Mouse (Mus musculus) Muller cell, postnatal 12 days (primary cell): ENCODE data around the gene Fryl.
A peak's percentile ranks its signal among the peaks of the same experiment; 100 is the strongest.
"Not testable (repeated sequence)": the region's sequence is repeated elsewhere in the genome, so short reads cannot be mapped to it uniquely, and the experiment has no call there.

Experiments used
- DNase-seq: peaks from one replicate; pipeline ENCODE4 v3.0.0-alpha.2; 2015; ENCODE audit errors: inconsistent ontology term

Gene Fryl

DNA sequence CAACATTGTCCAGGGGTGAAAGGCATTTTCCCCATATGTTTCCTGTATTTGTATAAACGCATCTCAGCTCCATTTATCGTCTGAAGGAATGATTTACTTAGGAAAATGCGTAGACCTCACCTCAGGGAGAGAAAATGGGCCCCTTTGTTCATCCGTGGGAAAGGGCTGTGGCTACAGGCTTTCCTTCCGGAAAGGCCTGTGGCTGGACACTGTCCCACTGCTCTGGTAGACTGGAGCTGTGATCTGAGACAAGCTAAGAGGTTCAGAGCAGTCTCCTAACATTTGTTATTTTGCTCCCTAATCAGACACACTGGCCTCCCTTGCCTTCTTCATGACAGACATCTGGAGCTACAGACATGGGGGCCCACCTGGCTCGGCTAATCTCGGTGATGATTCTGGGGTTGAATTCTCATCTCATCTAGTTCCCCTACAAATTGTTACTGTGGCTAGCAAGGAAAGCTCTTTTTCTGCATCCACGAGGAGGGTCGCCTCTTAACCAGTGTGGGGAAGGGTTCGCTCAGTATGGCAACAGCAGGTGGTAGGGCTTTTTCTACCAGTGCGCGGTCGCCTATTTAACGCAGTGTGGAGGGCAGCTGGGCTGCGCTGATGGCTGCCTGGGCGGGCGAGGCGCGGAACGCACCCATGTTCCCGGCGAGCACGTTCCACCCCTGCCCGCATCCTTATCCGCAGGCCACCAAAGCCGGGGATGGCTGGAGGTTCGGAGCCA lies 243.4 kb downstream of the Fryl start:
- not testable (repeated sequence) for DNase-seq

- not testable (repeated sequence) for DNase-seq
Measured at GRCm38 (mm10) chr5:73011806-73012205, 244.6 kb downstream of the Fryl start.

GRCm38 (mm10) chr5:73008230-73008629 lies 248.2 kb downstream of the Fryl start:
- not testable (repeated sequence) for DNase-seq

DNA sequence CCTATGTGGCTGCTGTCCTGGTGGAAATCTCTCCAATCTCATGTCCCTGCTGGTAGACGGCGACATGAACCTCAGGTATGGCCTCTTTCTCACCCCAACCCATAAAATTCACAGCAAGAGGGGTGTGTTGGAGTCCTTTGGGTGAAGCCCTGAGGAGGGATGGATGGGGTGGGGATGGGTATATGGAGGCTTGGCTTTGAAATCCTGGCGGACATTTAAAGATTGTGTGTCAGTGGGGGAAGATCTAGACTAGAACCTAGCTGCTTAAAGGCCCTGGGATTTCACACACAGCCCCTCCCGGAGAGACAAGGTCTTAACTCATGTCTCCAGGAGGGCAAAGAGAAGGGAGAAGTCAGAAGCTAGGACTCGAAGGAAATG lies 248.8 kb downstream of the Fryl start:
- DNase-seq = no peak

DNA sequence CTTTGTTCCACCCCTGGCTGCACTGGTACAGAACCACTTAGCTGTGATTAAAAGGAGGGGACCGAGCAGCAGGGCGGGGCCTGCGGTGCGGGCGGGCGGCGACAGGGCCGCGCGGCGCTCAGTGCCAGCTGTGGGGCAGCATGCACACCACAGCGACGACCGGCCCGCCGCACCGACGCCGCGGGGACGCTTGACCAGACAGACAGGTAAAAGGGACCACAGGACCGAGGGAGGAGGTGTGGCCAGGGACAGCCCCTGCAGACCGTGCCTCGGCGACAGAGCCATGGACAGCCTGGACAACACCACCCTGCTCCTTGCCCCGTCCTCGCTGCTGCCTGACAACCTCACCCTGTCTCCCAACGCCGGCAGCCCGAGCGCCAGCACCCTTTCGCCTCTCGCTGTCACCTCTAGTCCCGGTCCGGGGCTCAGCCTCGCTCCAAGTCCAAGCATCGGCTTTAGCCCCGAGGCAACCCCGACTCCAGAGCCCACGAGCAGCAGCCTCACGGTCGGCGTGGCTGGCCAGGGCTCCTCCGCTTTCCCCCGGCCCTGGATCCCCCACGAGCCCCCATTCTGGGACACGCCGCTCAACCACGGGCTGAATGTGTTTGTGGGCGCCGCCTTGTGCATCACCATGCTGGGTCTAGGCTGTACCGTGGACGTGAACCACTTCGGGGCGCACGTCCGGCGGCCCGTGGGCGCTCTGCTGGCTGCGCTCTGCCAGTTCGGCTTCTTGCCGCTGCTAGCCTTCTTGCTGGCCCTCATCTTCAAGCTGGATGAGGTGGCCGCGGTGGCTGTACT lies 249.4 kb downstream of the Fryl start, which contains the start of gene Slc10a4:
Gene Slc10a4, plus strand, starts transcription at position 100 of the 798 bp plus-strand sequence.
- peak; percentile 33 for DNase-seq

DNA sequence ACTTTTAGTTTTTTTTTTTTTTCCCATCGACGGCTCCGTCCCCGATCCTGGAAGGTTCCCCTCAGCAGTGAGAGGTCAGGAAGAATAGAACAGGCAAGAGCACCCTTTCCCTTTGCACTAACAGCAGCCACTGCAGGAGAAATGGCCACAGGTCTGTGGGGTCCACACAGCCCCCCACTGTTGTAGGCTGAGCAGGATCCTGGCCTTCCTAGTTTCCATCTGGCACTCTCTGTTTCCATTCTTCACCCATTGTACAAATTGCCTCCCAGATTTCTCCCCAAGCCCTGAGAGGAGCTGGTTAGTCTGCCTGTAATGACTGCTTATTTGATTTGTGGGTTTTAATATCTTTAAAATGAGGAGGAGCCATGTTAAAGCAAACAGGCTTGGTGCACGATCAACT lies 252.4 kb downstream of the Fryl start:
- no peak for DNase-seq

GRCm38 (mm10) chr5:72998546-72998945 lies 257.9 kb downstream of the Fryl start:
- not testable (repeated sequence) for DNase-seq

DNA sequence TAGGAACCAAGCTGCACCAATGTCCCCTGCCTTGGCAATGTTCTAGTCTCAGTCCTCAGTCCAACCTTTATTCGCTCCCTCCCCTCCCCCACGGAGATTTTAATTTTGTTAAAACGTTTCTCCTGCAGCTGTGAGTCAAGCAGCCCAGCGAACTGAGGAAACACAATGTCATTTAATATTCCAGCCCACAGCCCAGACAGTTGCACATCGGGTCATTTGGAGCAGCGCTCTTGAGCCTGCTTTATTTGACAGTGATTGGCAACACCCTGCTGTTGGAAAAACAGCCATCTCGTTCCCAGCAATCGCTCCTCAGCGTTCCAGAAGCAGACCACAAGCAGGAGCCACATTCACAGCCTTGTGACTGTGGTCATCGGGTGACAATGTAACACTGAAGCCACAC lies 261.0 kb downstream of the Fryl start:
- peak; percentile 42 for DNase-seq

DNA sequence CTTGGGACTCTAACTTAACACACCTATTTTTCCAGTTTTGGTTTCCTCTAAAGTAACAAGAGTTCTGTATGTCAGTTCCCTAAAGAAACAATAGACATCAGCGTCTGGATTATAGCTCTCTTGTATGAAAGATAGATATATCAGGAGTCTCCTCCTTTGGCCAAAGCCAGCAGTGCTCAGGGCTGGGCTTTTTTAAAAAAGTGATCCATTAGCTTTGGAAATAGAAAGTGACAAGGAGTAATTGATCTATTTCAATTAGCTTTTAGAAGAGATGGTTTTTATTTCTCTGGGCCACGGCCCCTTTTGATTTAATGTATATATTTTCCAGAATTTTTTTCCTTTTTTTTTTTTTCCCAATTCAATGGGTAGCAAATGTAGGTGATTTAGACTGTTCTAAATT lies 261.5 kb downstream of the Fryl start:
- DNase-seq = no peak

- DNase-seq = no peak
Measured at GRCm38 (mm10) chr5:72994424-72994823, 262.0 kb downstream of the Fryl start.

DNA sequence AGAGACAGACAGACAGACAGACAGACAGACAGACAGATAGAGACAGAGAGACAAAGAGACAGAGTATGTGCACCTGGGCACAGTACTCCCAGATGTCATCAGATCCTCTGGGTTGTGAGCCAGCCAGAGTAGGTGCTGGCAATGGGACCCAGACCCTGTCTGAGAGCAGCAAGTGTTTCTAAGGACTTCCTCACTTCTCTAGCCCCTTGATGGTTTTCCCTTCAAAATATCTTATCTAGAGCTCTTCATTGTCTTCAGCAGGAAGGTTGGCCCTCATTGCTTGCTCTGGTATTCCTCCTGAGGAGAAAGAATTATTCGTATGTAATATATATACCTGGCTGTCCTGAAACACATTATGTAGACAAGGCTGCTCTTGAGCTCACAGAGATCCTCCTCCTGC lies 263.9 kb downstream of the Fryl start:
- DNase-seq = no peak

- DNase-seq = no peak
Measured at GRCm38 (mm10) chr5:72989756-72990155, 266.7 kb downstream of the Fryl start.

- DNase-seq = no peak
Measured at GRCm38 (mm10) chr5:72987786-72988185, 268.6 kb downstream of the Fryl start.

DNA sequence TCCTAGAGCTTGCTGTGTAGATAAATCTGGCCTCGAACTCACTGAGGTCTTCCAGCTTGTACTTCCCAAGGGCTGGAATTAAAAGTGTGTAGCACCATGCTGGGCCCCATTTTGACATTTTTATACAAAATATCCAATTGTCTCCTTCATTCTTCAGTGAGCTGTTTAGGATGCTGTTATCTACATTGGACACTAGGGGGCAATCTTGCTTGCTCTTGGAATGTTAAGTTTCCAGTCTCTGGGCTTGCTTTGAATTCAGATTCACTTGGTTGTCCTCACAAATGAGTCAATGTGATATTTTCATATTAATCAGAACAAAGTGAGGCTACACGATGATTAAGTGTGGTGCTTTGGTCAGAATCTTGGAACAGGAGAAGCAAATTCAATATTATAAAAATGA lies 272.3 kb downstream of the Fryl start:
- DNase-seq = peak; percentile 53

GRCm38 (mm10) chr5:72976539-72976938 lies 279.9 kb downstream of the Fryl start:
- DNase-seq = no peak

- no peak for DNase-seq
Measured at GRCm38 (mm10) chr5:72975996-72976395, 280.4 kb downstream of the Fryl start.

DNA sequence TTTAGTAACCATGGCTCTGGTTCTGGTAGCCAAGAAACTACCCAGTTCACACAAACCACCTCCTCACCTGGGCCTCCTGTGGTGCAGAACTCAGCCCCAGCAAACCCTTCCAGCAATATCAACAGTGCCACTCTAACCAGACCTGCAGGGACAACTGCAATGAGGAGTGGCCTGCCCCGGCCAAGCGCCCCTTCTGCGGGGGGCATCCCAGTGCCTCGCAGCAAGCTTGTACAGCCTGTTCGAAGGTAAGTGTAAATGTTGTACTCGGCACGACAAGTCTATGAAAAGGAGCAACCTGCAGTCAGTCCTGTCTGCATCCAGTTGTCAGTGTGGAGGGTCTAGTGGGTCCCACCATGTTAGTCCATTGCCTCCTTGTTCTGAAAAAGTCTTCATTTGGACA lies 281.8 kb downstream of the Fryl start, which contains the start of gene Gm10135:
Gene Gm10135, minus strand, starts transcription at position 101 of the 400 bp plus-strand sequence.
- DNase-seq = no peak

- DNase-seq = no peak
Measured at GRCm38 (mm10) chr5:72972934-72973333, 283.5 kb downstream of the Fryl start.

- no peak for DNase-seq
Measured at GRCm38 (mm10) chr5:72972435-72972834, 284.0 kb downstream of the Fryl start.
